Mouse (Mus musculus) forebrain, embryonic 13.5 days (tissue): ENCODE data around the gene Grhl3. TPM values are rescaled to one million over a fixed set of nuclear protein-coding genes. Genes with fewer than 3 reads are reported as not detected.

Source experiments
- ATAC-seq: fragments of 200-750 bp; cut with Nextera tagmentation; 2 replicates; pipeline ENCODE4 v1.8.0; 2017
- H3K27ac ChIP-seq: fragments of 300-500 bp; sonication (generic); 2 replicates; pipeline ENCODE4 v1.5.1; 2015; ENCODE audit warnings: inconsistent platforms, mild to moderate bottlenecking, moderate library complexity
- H3K27me3 ChIP-seq: fragments of 300-500 bp; sonication (generic); 2 replicates; pipeline ENCODE4 v1.6.1; 2015; ENCODE audit warnings: mild to moderate bottlenecking, inconsistent platforms
- H3K36me3 ChIP-seq: fragments of 300-500 bp; sonication (generic); 2 replicates; pipeline ENCODE4 v1.6.1; 2015; ENCODE audit warnings: mild to moderate bottlenecking, inconsistent platforms; ENCODE audit not compliant: poor library complexity, severe bottlenecking
- H3K4me1 ChIP-seq: fragments of 300-500 bp; sonication (generic); 2 replicates; pipeline ENCODE4 v1.6.1; 2015; ENCODE audit warnings: inconsistent platforms
- H3K4me2 ChIP-seq: fragments of 300-500 bp; sonication (generic); 2 replicates; pipeline ENCODE4 v1.6.1; 2015; ENCODE audit warnings: inconsistent platforms, mild to moderate bottlenecking, moderate library complexity
- H3K4me3 ChIP-seq: fragments of 300-500 bp; sonication (generic); 2 replicates; pipeline ENCODE4 v1.5.1; 2015; ENCODE audit warnings: mild to moderate bottlenecking, inconsistent platforms
- H3K9ac ChIP-seq: fragments of 300-500 bp; sonication (generic); 2 replicates; pipeline ENCODE4 v1.6.1; 2015; ENCODE audit warnings: mild to moderate bottlenecking, inconsistent platforms
- H3K9me3 ChIP-seq: fragments of 300-500 bp; sonication (generic); replicated peaks from 2 replicates; pipeline ENCODE4 v1.6.1; 2016; ENCODE audit warnings: inconsistent platforms
- WGBS: fragments of 180-500 bp; shearing (Covaris S2); methylation state at CpG from one replicate; pipeline ENCODE4 v1.1.7; 2015; 5-methylcytosine and 5-hydroxymethylcytosine counted together
- polyA plus RNA-seq: library from polyadenylated mRNA; unstranded; fragments of >200 nt; fragmentation: Nextera tagmentation; extraction: Ambion mirVana; gene quantifications from 2 replicates; pipeline ENCODE4 v1.2.1, GENCODE M21; 2015

Grhl3 gene
- polyA plus RNA-seq, 1 experiment from 2014 or later = 0.63 TPM

DNA sequence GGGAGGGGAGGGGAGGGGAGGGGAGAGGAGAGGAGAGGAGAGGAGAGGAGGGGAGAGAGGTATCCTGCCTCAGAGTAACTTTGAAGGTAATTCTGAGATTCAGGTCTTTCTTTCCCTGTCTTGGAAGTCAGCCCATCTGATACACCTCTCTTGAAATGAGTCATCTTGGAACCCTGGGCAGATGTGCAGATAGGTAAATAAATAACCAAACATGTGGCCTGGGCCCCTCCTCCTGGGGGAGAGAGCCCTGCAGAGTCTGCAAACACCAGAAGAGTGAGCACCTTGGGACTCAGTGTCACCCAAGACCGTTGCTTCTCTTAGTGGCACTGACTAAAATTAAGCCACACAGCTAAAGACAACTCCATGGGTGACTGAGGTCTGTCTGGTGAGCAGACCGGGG, 25.6 kb upstream of the Grhl3 start:
- ATAC-seq = no peak
- WGBS = 39% methylated on average over 2 of the region's 2 CpGs

GRCm38 (mm10) chr4:135597571-135597970, 24.1 kb upstream of the Grhl3 start:
- Histone ChIP-seq H3K27ac (no peak overlapping the region), H3K4me2 (no peak overlapping the region), H3K27me3 (no peaks in the 10 kb centered on the region), H3K36me3 (no peaks in the 10 kb centered on the region), H3K9me3 (peaks cover 4% of the 10 kb centered on the region), H3K4me1 (peaks cover 12% of the 10 kb centered on the region), H3K4me3 (no peak overlapping the region), H3K9ac (no peak overlapping the region)
- WGBS = 90% methylated on average over 5 of the region's 5 CpGs
- no peak for ATAC-seq

More for the DNA sequence above, 25.6 kb upstream of the Grhl3 start:
- Histone ChIP-seq H3K9me3 (peaks cover 4% of the 10 kb centered on the region), H3K4me3 (no peak overlapping the region), H3K27ac (no peak overlapping the region), H3K36me3 (no peaks in the 10 kb centered on the region), H3K9ac (no peak overlapping the region), H3K4me1 (peaks cover 12% of the 10 kb centered on the region), H3K27me3 (no peaks in the 10 kb centered on the region), H3K4me2 (no peak overlapping the region)

DNA sequence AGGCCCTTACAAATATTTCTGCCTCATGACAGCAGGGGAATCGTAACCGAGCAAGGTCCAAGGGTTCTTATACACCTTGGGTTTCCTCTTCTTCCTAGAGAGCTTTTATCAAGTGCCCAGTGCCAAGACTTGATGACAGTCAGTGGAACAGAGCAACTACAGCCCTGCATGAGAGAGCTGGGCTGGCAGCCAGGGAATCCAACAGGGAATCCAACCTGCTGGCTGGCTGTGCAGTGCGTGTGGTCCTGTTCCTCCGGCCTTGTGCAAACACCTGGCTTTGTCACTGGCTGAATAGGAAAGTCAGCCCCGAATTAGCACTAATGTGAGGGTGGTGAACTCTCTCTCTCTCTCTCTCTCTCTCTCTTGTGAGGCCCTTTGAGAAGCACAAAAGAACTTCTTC, 22.5 kb upstream of the Grhl3 start:
- H3K36me3 ChIP-seq = no peaks in the 10 kb centered on the region
- WGBS = 40% methylated on average over 5 of the region's 5 CpGs
- no peak overlapping the region for H3K27ac ChIP-seq
- no peak overlapping the region for H3K4me2 ChIP-seq
- H3K9me3 ChIP-seq = no peaks in the 10 kb centered on the region
- no peak overlapping the region for H3K9ac ChIP-seq
- H3K27me3 ChIP-seq = no peaks in the 10 kb centered on the region
- H3K4me1 ChIP-seq = peaks cover 12% of the 10 kb centered on the region
- no peak for ATAC-seq
- H3K4me3 ChIP-seq = no peak overlapping the region

GRCm38 (mm10) chr4:135591610-135592304, 18.3 kb upstream of the Grhl3 start:
- Histone ChIP-seq H3K27ac (no peak overlapping the region), H3K4me1 (peaks cover 12% of the 10 kb centered on the region), H3K36me3 (no peaks in the 10 kb centered on the region), H3K4me2 (no peak overlapping the region), H3K9ac (no peak overlapping the region), H3K9me3 (no peaks in the 10 kb centered on the region), H3K4me3 (no peak overlapping the region), H3K27me3 (no peaks in the 10 kb centered on the region)
- ATAC-seq = no peak
- 68% methylated on average over 8 of the region's 8 CpGs for WGBS

- H3K4me3 ChIP-seq = no peak overlapping the region
- H3K4me1 ChIP-seq = peaks cover 8% of the 10 kb centered on the region
- no peak overlapping the region for H3K4me2 ChIP-seq
- no peak overlapping the region for H3K9ac ChIP-seq
- H3K27ac ChIP-seq = no peak overlapping the region
- no peak for ATAC-seq
- no peaks in the 10 kb centered on the region for H3K27me3 ChIP-seq
- no peaks in the 10 kb centered on the region for H3K9me3 ChIP-seq
- H3K36me3 ChIP-seq = no peaks in the 10 kb centered on the region
- WGBS = 61% methylated on average over 3 of the region's 3 CpGs
Measured at GRCm38 (mm10) chr4:135591086-135591485, 17.7 kb upstream of the Grhl3 start.

GRCm38 (mm10) chr4:135584838-135585237, 11.4 kb upstream of the Grhl3 start:
- Histone ChIP-seq H3K4me2 (no peak overlapping the region), H3K4me3 (no peak overlapping the region), H3K9ac (no peak overlapping the region), H3K36me3 (no peaks in the 10 kb centered on the region), H3K27ac (no peak overlapping the region), H3K27me3 (0 out of 2 replicates have a peak, but pooled peaks cover 3% of the 10 kb centered on the region), H3K4me1 (no peaks in the 10 kb centered on the region), H3K9me3 (no peaks in the 10 kb centered on the region)
- WGBS = 62% methylated on average over 4 of the region's 4 CpGs
- ATAC-seq = no peak

DNA sequence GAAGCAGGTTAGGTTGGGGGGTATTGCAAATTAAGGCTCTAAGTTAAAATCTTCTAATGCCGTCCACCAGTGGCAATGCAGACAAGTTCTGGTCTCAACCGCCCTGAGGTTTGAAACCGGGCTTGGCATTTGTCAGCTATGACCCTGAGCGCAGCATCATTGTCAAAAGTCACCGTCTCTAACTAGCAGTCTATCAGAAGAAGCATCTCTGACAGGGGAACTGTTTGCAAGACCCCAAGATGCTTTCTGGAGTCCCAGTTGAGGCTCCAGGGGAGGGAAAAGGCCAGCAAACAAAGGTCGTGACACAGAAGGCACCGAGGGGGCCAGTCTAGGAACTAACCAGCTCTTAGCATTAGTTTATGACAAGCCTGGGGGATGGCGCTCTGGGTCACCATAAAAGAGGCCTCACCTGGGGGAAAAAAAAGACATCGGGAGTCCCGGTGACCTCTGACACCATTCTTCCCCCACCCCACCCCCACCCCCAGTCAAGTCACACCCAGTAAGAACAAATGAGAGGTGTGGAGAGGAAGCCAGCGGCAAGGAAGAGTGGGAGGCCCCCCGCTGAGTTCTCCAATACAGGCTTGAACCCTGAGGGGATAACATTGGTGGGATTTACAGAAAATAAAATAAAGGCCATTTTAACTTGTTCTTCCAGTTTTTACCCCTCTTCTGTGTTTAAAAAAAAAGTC, 7.9 kb upstream of the Grhl3 start:
- Histone ChIP-seq H3K9ac (no peak overlapping the region), H3K27me3 (0 out of 2 replicates have a peak, but pooled peaks cover 3% of the 10 kb centered on the region), H3K4me1 (no peaks in the 10 kb centered on the region), H3K27ac (no peak overlapping the region), H3K36me3 (no peaks in the 10 kb centered on the region), H3K9me3 (no peaks in the 10 kb centered on the region), H3K4me3 (no peak overlapping the region), H3K4me2 (no peak overlapping the region)
- 33% methylated on average over 12 of the region's 12 CpGs for WGBS
- no peak for ATAC-seq

DNA sequence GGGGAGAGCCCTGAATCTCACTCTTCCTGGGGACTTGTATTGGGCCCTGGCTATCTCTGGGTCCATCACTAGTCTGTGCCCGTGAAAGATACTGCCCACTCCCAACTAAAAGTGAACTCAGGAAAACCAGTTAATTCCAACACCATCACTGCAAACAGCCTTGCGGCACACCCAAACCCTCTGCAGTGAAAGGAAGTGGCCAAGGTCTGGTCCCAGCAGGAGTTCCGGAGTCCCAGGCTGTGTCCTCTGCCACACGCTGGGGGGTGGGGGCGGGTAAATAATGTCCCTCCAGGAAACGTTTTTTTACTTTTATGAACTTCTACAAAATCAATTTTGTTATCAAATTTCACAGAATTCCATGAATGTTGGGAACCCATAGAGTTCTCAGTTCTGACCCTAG, 6.3 kb upstream of the Grhl3 start:
- H3K27ac ChIP-seq = no peak overlapping the region
- H3K27me3 ChIP-seq = peaks cover 10% of the 10 kb centered on the region
- H3K4me2 ChIP-seq = no peak overlapping the region
- 73% methylated on average over 6 of the region's 6 CpGs for WGBS
- ATAC-seq = no peak
- no peaks in the 10 kb centered on the region for H3K9me3 ChIP-seq
- H3K4me3 ChIP-seq = no peak overlapping the region
- H3K4me1 ChIP-seq = no peaks in the 10 kb centered on the region
- no peaks in the 10 kb centered on the region for H3K36me3 ChIP-seq
- no peak overlapping the region for H3K9ac ChIP-seq

DNA sequence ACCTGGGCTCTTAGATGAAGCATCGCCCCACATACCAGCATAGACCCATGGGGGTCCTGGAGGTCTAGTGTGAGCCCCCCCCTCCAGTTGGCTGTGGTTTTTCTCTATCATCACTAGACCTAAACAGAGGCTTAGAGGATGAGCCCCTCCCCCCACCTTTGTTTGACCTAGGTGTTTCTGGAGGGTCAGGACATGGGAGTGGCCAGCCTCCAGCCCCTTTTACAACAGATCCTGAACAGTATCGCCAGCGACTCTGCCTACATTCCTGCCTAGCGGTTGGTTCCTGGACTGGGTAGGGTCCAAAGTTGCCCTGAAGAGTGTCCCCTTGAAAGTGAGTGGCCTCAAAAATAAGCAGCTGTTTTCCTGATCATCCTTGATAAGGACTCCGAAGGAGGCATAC, 5.1 kb upstream of the Grhl3 start:
- no peak overlapping the region for H3K27ac ChIP-seq
- peaks cover 6% of the 10 kb centered on the region for H3K4me1 ChIP-seq
- 90% methylated on average over 5 of the region's 5 CpGs for WGBS
- no peaks in the 10 kb centered on the region for H3K36me3 ChIP-seq
- no peak overlapping the region for H3K4me2 ChIP-seq
- ATAC-seq = no peak
- H3K4me3 ChIP-seq = no peak overlapping the region
- H3K9me3 ChIP-seq = no peaks in the 10 kb centered on the region
- peaks cover 20% of the 10 kb centered on the region for H3K27me3 ChIP-seq
- no peak overlapping the region for H3K9ac ChIP-seq

DNA sequence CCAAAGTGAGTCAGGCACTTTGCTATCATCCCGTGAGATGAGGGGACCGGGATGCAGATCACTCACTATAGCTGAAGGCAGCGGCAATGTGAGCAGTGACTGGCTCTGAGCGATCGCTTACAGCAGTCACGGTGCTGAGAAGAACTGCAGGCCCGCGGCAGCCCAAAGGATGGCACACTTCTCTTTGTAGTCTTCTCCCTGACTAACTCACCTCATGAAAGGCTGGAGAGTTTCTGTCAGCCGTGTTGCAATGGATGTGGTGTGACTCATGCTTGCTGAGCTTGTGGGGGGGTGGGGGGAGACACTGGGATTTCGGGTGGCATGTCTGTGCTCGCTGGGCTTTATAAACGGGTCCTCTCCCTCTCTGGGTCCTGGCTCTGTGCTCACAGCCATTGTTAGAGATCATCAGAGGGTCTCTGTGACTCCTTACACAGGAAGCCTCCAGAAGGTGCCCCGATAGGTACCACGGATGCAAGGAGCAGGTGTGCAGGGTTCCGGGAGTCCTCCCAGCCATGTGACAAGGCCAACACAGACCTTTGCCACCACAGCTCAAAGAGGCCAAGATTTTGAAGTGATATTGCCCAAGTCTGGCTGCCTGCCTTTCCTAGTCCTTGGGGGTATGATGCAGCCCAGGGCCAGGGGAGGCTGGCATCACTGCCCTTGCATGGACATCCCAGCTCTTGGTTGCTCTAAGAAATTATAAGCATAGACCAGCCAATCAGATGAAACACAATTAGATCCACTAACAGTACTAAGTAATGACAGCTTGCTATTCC, 2.1 kb upstream of the Grhl3 start:
- peaks cover 41% of the 10 kb centered on the region for H3K27me3 ChIP-seq
- no peak overlapping the region for H3K4me3 ChIP-seq
- H3K9me3 ChIP-seq = no peaks in the 10 kb centered on the region
- H3K27ac ChIP-seq = no peak overlapping the region
- no peak overlapping the region for H3K4me2 ChIP-seq
- 66% methylated on average over 15 of the region's 15 CpGs for WGBS
- peaks cover 35% of the 10 kb centered on the region for H3K4me1 ChIP-seq
- no peaks in the 10 kb centered on the region for H3K36me3 ChIP-seq
- ATAC-seq = no peak
- H3K9ac ChIP-seq = no peak overlapping the region

DNA sequence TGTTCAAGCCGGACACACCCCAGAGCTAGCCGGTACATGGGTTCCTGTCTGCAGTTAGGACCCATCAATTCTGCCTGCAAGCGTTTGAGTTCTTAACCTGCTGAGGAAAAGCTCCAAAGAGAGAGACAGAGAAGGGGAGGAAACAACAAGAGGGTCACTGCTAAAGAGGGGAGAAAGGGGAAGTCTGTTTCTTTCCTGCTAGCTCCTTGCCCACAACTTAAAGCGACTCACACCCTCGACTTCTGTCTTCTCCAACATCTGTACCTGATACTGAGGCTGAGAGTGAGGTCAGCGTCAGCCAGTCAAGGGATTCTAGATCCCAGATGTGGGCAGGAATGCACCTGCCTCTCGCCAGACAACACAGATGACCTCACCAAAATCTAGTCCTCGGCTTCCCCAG, 1.2 kb downstream of the Grhl3 start:
- WGBS = 23% methylated on average over 8 of the region's 8 CpGs
- Histone ChIP-seq H3K4me3 (no peak overlapping the region), H3K9ac (no peak overlapping the region), H3K4me1 (peaks cover 61% of the 10 kb centered on the region), H3K27ac (no peak overlapping the region), H3K9me3 (no peaks in the 10 kb centered on the region), H3K36me3 (no peaks in the 10 kb centered on the region), H3K27me3 (peaks cover 55% of the 10 kb centered on the region), H3K4me2 (peak overlapping the region; percentile 71; the same call in 1 of the 2 replicates)
- no peak for ATAC-seq

GRCm38 (mm10) chr4:135571037-135571550, 2.3 kb downstream of the Grhl3 start:
- H3K9me3 ChIP-seq = no peaks in the 10 kb centered on the region
- H3K27me3 ChIP-seq = peaks cover 54% of the 10 kb centered on the region
- H3K36me3 ChIP-seq = no peaks in the 10 kb centered on the region
- H3K4me2 ChIP-seq = no peak overlapping the region
- H3K9ac ChIP-seq = no peak overlapping the region
- H3K4me3 ChIP-seq = no peak overlapping the region
- ATAC-seq = no peak
- peaks cover 68% of the 10 kb centered on the region for H3K4me1 ChIP-seq
- no peak overlapping the region for H3K27ac ChIP-seq
- 56% methylated on average over 6 of the region's 6 CpGs for WGBS
